Mouse (Mus musculus) cerebellum, adult 2 months (tissue): ENCODE data around the gene Treh. TPM values are rescaled to one million over a fixed set of nuclear protein-coding genes. Genes with fewer than 3 reads are reported as not detected.

ENCODE experiments used
- DNase-seq, 2 experiments: peaks; one replicate each; pipeline ENCODE4 v3.0.0; 2021
- H3K27ac ChIP-seq: fragments of 200-500 bp; 2 replicates; pipeline ENCODE4 v1.5.1; 2012; ENCODE audit warnings: low read length, control low read depth, inconsistent platforms; ENCODE audit not compliant: insufficient read depth
- H3K27me3 ChIP-seq: fragments of 200-500 bp; 2 replicates; pipeline ENCODE4 v1.6.1; 2012; ENCODE audit warnings: inconsistent platforms, mild to moderate bottlenecking, low read length, moderate library complexity; ENCODE audit not compliant: control insufficient read depth, insufficient read depth
- H3K4me1 ChIP-seq: fragments of 200-500 bp; 2 replicates; pipeline ENCODE4 v1.6.1; 2011; ENCODE audit warnings: low read length; ENCODE audit not compliant: control insufficient read depth, insufficient read depth
- H3K4me3 ChIP-seq: fragments of 200-500 bp; replicated peaks from 2 replicates; pipeline ENCODE3; 2011; ENCODE audit warnings: mild to moderate bottlenecking, low read depth, low read length, control low read depth; ENCODE audit not compliant: insufficient read depth
- CTCF ChIP-seq: fragments of 200-500 bp; IDR thresholded peaks from 2 replicates; pipeline ENCODE4 v1.5.1; 2011; ENCODE audit warnings: low read depth, mild to moderate bottlenecking, control low read depth, low read length, moderate library complexity, borderline replicate concordance; ENCODE audit not compliant: insufficient read depth
- POLR2A ChIP-seq: fragments of 200-500 bp; IDR thresholded peaks from 2 replicates; pipeline ENCODE4 v1.6.1; 2011; ENCODE audit warnings: low read length, control low read depth, borderline replicate concordance; ENCODE audit not compliant: insufficient read depth
- WGBS: fragments of 180-500 bp; shearing (Covaris S2); methylation state at CpG from one replicate; pipeline ENCODE4 v1.1.7; 2018; 5-methylcytosine and 5-hydroxymethylcytosine counted together
- polyA plus RNA-seq: library from polyadenylated mRNA; depleted of rRNA; stranded (reverse); fragments of >200 nt; gene quantifications from 2 replicates; pipeline ENCODE4 v1.2.3, GENCODE M21; 2012

Gene Treh
- polyA plus RNA-seq, 1 experiment: not detected

DNA sequence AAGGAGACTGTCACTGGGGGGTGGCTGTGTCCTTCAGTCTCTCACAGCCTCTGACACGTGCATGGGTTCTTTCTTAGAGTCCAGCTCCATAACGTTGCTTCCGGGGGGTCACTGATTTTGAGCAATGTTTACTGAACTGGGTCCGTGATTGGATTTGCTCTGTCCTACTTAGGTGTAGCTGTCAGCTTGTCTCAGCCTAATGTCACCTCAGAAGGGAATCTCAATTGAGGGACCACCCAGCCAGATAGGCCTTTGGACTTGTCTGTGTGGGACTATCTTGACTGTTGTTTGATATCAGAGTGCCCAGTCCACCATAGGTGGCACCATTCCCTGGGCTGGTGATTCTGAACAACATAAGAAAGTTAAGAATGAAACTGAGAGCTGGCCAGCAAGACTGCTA lies 19.1 kb upstream of the Treh start:
- Histone ChIP-seq H3K27me3 (no peaks in the 10 kb centered on the region), H3K4me1 (no peaks in the 10 kb centered on the region), H3K4me3 (no peak overlapping the region), H3K27ac (no peak overlapping the region)
- 80% methylated on average over 4 of the region's 4 CpGs for WGBS
- TF ChIP-seq CTCF: no peak
- TF ChIP-seq POLR2A: no peak
- DNase-seq: no peak

DNA sequence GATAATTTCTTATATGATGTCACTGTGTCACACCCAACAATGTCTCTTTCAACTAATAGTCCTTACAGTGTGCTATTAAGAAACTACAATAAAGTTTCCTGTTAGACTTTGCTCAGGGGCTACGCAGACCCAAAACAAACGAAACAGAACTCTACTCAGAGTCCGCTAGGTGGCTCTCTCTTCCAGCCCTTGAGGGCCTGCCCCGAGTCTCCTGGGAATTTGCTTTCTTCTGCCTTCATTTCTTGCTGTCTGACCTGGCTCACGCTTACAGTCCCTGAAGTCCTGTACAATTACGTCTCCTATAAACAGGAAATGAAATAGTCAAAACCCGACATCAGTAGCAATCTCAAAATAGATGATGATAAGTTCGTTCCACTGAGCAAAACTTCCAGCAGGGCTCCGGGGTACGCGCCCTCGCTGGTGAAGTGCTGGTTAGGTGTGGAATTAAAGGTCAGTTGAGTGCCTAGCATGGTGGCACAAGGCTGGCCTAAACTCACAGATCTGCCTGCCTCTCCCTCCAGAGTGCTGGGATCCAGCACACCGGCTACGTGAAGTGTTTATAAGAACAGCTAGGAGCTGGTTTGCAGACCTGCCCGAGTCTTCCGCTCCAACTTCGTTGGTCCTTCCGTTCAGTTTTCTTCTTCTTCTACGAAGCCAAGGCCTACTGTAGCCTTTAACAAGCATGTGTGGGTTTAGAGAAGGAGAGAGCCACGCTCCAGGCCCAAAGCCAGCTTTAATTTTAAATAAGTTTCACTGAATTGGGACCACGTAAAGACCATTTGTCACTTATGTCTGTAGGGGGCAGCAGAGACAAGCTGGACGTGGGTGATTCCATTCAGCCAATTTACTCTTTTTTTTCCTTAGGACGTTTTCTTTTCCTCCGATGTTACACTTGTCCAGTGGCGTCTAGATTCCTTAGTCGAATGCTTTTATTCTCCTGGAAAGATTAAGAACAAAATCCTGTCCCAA lies 17.7 kb upstream of the Treh start:
- H3K27me3 ChIP-seq: no peaks in the 10 kb centered on the region
- peak; percentile 66 to 68 for DNase-seq
- no peaks in the 10 kb centered on the region for H3K4me1 ChIP-seq
- no peak overlapping the region for H3K27ac ChIP-seq
- TF ChIP-seq CTCF (peak; percentile 66), POLR2A (no peak)
- WGBS: 13% methylated on average over 26 of the region's 26 CpGs
- H3K4me3 ChIP-seq: no peak overlapping the region

DNA sequence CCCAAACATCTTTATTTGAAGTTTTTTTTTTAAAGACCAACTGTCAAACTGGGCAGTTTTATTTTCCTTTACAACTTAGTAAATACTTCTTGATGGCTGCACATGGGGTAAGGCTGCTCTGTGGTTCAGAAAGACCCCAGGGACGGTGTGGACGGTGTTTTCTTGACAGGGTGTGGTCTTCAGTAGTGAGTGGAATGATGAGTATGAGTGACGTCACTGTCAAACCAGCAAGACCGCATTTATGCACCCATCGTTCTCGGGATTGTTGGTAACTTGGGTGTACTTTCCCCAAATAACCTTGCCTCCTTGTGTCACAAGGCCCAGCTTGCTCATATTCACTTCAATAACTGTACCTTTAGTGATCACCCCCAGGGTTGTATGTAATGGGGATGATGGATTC lies 9.3 kb upstream of the Treh start:
- TF ChIP-seq CTCF (no peak), POLR2A (no peak)
- Histone ChIP-seq H3K4me3 (no peak overlapping the region), H3K27me3 (no peaks in the 10 kb centered on the region), H3K27ac (no peak overlapping the region), H3K4me1 (no peaks in the 10 kb centered on the region)
- no peak for DNase-seq
- 89% methylated on average over 6 of the region's 6 CpGs for WGBS

DNA sequence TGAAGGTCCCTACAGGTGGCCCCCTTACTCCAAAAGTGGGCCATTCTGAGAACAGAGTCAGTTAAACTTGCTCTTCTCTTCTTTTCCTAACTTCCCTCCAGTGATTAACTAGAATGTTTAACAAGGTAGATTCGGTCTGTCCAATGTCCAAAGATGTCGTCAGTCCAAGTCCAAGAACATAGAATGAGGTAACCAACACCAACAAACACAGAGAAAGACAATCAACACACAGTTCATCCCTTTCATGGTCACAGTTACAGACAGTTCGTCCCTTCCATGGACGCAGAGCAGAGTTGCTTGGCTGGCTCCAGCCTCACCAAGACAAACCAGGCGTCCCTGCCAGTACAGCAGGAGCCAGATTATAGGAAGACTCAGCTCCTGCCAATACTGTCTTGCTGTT lies 1.6 kb upstream of the Treh start:
- 63% methylated on average over 5 of the region's 5 CpGs for WGBS
- H3K27me3 ChIP-seq: no peaks in the 10 kb centered on the region
- DNase-seq: no peak
- TF ChIP-seq CTCF (no peak), POLR2A (no peak)
- no peak overlapping the region for H3K27ac ChIP-seq
- no peak overlapping the region for H3K4me3 ChIP-seq
- H3K4me1 ChIP-seq: no peaks in the 10 kb centered on the region

DNA sequence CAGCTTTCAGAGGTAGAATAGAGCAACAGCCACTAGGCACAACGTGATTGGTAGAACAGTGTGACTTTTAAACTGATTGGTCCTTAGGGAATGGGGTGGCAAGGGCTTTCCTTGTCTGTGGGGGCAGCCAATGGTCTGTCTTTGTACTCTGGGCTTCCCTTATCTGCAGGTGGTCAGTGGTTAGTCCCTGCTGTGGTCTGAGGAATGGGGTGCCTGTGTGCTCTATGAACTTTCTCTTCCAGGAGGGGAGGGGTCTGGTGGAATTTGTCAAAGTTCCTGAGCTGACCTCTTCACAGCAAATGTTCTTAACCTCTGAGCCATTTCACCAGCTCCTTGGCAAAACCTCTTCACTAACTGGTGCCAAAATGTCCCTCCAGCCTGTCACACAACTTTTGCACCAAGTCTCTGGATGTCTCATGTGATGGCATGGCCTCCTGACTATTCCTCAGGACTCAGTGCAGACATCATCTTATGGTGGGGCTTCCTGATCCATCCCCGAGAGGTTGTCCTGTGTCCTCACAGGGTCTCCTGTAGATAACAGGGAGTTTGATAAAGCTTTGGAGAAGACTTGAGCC lies 655 bp upstream of the Treh start:
- Histone ChIP-seq H3K27me3 (no peaks in the 10 kb centered on the region), H3K4me3 (no peak overlapping the region), H3K27ac (no peak overlapping the region), H3K4me1 (no peaks in the 10 kb centered on the region)
- TF ChIP-seq CTCF (no peak), POLR2A (no peak)
- DNase-seq: no peak
- 55% methylated on average over 2 of the region's 2 CpGs for WGBS

DNA sequence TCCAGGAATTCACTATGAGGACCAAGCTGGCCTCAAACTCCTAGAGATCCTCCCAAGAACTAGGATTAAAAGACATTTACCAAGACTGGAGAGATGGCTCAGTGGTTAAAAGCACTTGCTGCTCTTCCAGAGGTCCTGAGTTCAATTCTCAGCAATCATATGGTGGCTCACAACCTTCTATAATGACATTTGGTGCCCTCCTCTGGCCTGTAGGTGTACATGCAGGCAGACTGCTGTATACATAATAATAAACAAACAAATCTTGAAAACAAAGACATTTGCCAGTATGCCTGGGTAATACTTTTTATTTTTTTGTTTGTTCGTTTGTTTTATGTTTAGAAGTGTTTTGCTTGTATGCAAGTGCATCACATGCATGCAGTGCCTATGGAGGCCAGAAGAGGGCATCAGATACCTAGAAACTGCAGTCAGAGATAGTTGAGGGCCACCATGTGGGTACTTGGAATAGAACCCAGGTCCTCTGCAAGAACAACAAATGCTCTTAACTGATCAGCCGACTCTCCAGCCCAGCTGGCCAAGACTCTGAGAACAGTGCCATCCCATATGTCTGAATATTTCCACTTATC lies 5.3 kb downstream of the Treh start:
- DNase-seq: no peak
- H3K27ac ChIP-seq: no peak overlapping the region
- TF ChIP-seq CTCF: no peak
- TF ChIP-seq POLR2A: no peak
- no peaks in the 10 kb centered on the region for H3K27me3 ChIP-seq
- H3K4me3 ChIP-seq: no peak overlapping the region
- WGBS: 59% methylated on average over 2 of the region's 2 CpGs
- no peaks in the 10 kb centered on the region for H3K4me1 ChIP-seq

DNA sequence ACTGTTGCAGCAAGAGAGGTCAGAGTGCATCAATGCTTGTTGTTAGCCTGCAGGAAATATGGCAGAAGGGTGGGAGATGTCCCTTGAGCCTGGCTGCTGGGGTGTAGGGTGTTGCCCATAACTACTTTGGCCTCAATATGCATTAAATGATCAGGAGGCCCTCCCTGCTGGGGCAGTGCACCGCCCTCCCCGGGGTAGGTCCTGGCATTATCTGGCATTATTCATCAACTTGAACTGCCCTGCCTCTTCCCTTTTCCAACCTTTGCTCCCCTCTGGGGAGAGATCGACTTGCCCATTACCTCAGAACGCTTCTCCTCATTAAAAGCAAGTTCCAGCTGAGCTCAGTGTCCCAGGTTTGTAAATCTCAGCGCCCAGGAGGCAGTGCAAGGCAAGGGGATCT lies 6.5 kb downstream of the Treh start:
- TF ChIP-seq CTCF (no peak), POLR2A (no peak)
- WGBS: 79% methylated on average over 5 of the region's 5 CpGs
- DNase-seq: no peak
- H3K27ac ChIP-seq: no peak overlapping the region
- H3K4me3 ChIP-seq: no peak overlapping the region
- H3K27me3 ChIP-seq: no peaks in the 10 kb centered on the region
- H3K4me1 ChIP-seq: no peaks in the 10 kb centered on the region
